ENCODE assay signal across 25 mouse cellular contexts in the genomic region with DNA sequence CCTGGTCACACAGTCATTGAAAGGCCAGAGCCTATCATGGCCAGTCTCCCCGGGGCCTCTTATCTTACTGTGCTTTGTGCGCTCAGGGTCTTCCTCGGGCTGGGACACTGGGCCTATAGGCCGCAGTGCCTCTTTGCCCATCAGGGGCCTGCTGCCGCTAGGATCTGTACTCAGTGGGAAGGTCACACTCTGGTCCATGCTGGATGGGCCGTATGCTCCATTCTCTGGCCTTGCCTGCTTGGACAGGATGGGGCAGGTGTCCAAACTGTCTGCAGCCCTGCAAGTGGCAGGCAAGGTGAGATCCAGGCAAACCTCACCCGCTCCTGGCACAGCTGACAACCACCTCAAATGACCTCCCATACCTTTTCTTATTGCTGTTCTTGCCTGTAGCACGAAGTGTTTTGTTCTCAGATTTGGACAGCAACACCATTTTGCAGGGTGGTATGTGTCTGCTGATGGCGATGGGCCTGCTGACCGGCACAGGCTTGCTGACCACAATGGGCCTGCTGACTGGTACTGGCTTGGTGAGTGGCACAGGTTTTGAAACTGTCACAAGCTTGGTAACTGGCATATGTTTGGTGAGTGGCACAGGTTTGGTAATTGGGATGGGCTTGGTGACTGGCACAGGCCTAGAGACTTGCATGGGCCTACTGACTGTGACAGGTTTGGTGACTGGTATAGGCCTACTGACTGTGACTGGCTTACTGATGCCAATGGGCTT. TPM values are rescaled to one million over a fixed set of nuclear protein-coding genes. Genes with fewer than 3 reads are reported as not detected.
A peak's percentile ranks its signal among the peaks of the same experiment; 100 is the strongest.
DNase-seq lines count a peak whose midpoint lies in the region; ATAC-seq lines count a peak whose summit lies in the region.
"Had no signal": no experiment of that assay in that cellular context is flagged by ENCODE, and none has a peak within 500 bp of the region (broad histone marks: within the 10 kb centered on the region; RNA-seq: fewer than 3 reads in every experiment).

No protein-coding gene starts in this region.

- 94% methylated on average over 10 of the region's 10 CpGs for WGBS in forebrain, embryonic 11.5 days
- 92% methylated on average over 10 of the region's 10 CpGs for WGBS in forebrain, embryonic 16.5 days

- H3K9ac ChIP-seq in forebrain, embryonic 11.5 days (ENCODE audit: low read length), result no peak overlapping the region
- H3K9ac ChIP-seq in forebrain, embryonic 16.5 days (replicated peaks; ENCODE audit: low read depth, low read length), result no peak overlapping the region
- H3K9ac ChIP-seq: kidney, embryonic 15.5 days; liver, embryonic 15.5 days; lung, embryonic 15.5 days; neural tube, embryonic 12.5 days had no signal

- H3K27me3 ChIP-seq in forebrain, embryonic 11.5 days (ENCODE audit: control insufficient read depth, insufficient read depth, low read length), result no peaks in the 10 kb centered on the region
- no peaks in the 10 kb centered on the region for H3K27me3 ChIP-seq in forebrain, embryonic 16.5 days (replicated peaks; ENCODE audit: control insufficient read depth, insufficient read depth, low read length)
- H3K27me3 ChIP-seq: kidney, embryonic 15.5 days; liver, embryonic 15.5 days; lung, embryonic 15.5 days; megakaryocyte, embryonic 14.5 days; neural tube, embryonic 12.5 days had no signal

- ATAC-seq in forebrain, embryonic 11.5 days (replicated peaks; ENCODE audit: low FRiP score), result no peak
- no peak for ATAC-seq in forebrain, embryonic 16.5 days
- ATAC-seq: CD4-positive, CD25-positive, alpha-beta regulatory T cell, adult 4 months; hindbrain, embryonic 16.5 days; intestine, embryonic 16.5 days had no signal

- H3K27ac ChIP-seq in forebrain, embryonic 11.5 days (ENCODE audit: low read depth, low read length), result no peak overlapping the region
- H3K27ac ChIP-seq in forebrain, embryonic 16.5 days (ENCODE audit: low read length), result no peak overlapping the region
- H3K27ac ChIP-seq: forebrain, embryonic 10.5 days; hindbrain, embryonic 10.5 days; kidney, embryonic 15.5 days; limb, embryonic 10.5 days; liver, embryonic 15.5 days; lung, embryonic 15.5 days; neural tube, embryonic 12.5 days had no signal

- peaks cover 14% of the 10 kb centered on the region; the same call in 1 of the 2 replicates for H3K36me3 ChIP-seq in forebrain, embryonic 11.5 days (ENCODE audit: control insufficient read depth, insufficient read depth, low read length)
- peaks cover 37% of the 10 kb centered on the region for H3K36me3 ChIP-seq in forebrain, embryonic 16.5 days (ENCODE audit: control insufficient read depth, insufficient read depth)

- DNase-seq in cerebellum, adult 18-20 months, result peak; percentile 35 to 46
- DNase-seq in cerebellum, postnatal 36 days, result no peak
- DNase-seq in forebrain, embryonic 11.5 days (ENCODE audit: low spot score), result peak; percentile 43
- peak; percentile 4 for DNase-seq in layer of hippocampus, adult 11-12 months (ENCODE audit: low spot score)
- no peak for DNase-seq in layer of hippocampus, postnatal 10 days (ENCODE audit: low spot score in 2 of 2)
- DNase-seq in brain, adult 2 months (ENCODE audit: low read depth, low spot score), result peak; percentile 45
- DNase-seq: adrenal gland, postnatal 25 days; gastrocnemius, postnatal 36 days; liver; lung, postnatal 36 days; midbrain, embryonic 14.5 days; retina, postnatal 1 day had no signal

- no peak overlapping the region for H3K4me3 ChIP-seq in forebrain, embryonic 11.5 days (ENCODE audit: low read depth, low read length)
- H3K4me3 ChIP-seq in forebrain, embryonic 16.5 days (replicated peaks; ENCODE audit: low read length), result no peak overlapping the region
- H3K4me3 ChIP-seq: forebrain, embryonic 10.5 days; hindbrain, embryonic 10.5 days; kidney, embryonic 15.5 days; limb, embryonic 10.5 days; liver, embryonic 15.5 days; lung, embryonic 15.5 days; megakaryocyte, embryonic 14.5 days; neural tube, embryonic 12.5 days had no signal

- H3K4me1 ChIP-seq in forebrain, embryonic 11.5 days (replicated peaks; ENCODE audit: control insufficient read depth, insufficient read depth, low read length), result peaks cover 5% of the 10 kb centered on the region; the same call in 1 of the 2 replicates
- peaks cover 23% of the 10 kb centered on the region for H3K4me1 ChIP-seq in forebrain, embryonic 16.5 days (replicated peaks; ENCODE audit: control insufficient read depth, insufficient read depth, low read length)

- H3K4me2 ChIP-seq in forebrain, embryonic 11.5 days (ENCODE audit: low read depth, low read length, severe bottlenecking), result no peak overlapping the region
- no peak overlapping the region for H3K4me2 ChIP-seq in forebrain, embryonic 16.5 days (ENCODE audit: low read length)
- H3K4me2 ChIP-seq: heart, embryonic 11.5 days; kidney, embryonic 15.5 days; liver, embryonic 15.5 days; lung, embryonic 15.5 days; neural tube, embryonic 12.5 days had no signal

- no peaks in the 10 kb centered on the region for H3K9me3 ChIP-seq in forebrain, embryonic 11.5 days (ENCODE audit: control insufficient read depth, low read length)
- no peaks in the 10 kb centered on the region for H3K9me3 ChIP-seq in forebrain, embryonic 16.5 days (ENCODE audit: control insufficient read depth, low read length)
- H3K9me3 ChIP-seq: forebrain, embryonic 10.5 days; hindbrain, embryonic 10.5 days; kidney, embryonic 15.5 days; limb, embryonic 10.5 days; liver, embryonic 15.5 days; lung, embryonic 15.5 days; megakaryocyte, embryonic 14.5 days; neural tube, embryonic 12.5 days had no signal

RNA-seq across cellular contexts. Expression of gene Prpf6, which starts 2.5 kb away (rescaled TPM):
- 76.5 and 82.4 TPM in 2 replicates for polyA plus RNA-seq in forebrain, embryonic 11.5 days (2014; fragmentation: Nextera tagmentation; extraction: Ambion mirVana)
- polyA plus RNA-seq in forebrain, embryonic 16.5 days (2015; fragmentation: Nextera tagmentation; extraction: Ambion mirVana), result 74.5 and 80.1 TPM in 2 replicates
- 10 to 100 TPM; 52.8 to 53.2 TPM for total RNA-seq in layer of hippocampus, postnatal 10 days (2021)

RNA-seq across cellular contexts. Expression of gene Zfp512b, which starts 3.4 kb away (rescaled TPM):
- 53.7 and 60.7 TPM in 2 replicates for polyA plus RNA-seq in forebrain, embryonic 11.5 days (2014; fragmentation: Nextera tagmentation; extraction: Ambion mirVana)
- 60.6 and 79.8 TPM in 2 replicates for polyA plus RNA-seq in forebrain, embryonic 16.5 days (2015; fragmentation: Nextera tagmentation; extraction: Ambion mirVana)
- total RNA-seq in layer of hippocampus, postnatal 10 days (2021), result 100 to 1,000 TPM; 134 to 158 TPM

RNA-seq across cellular contexts. Expression of gene Uckl1, which starts 4.5 kb away (rescaled TPM):
- 51.0 and 51.5 TPM in 2 replicates for polyA plus RNA-seq in forebrain, embryonic 11.5 days (2014; fragmentation: Nextera tagmentation; extraction: Ambion mirVana)
- 58.5 and 69.8 TPM in 2 replicates for polyA plus RNA-seq in forebrain, embryonic 16.5 days (2015; fragmentation: Nextera tagmentation; extraction: Ambion mirVana)
- 10 to 100 TPM; 40.4 to 44.3 TPM for total RNA-seq in layer of hippocampus, postnatal 10 days (2021)

RNA-seq across cellular contexts. Expression of gene Samd10, which starts 9.8 kb away (rescaled TPM):
- polyA plus RNA-seq in forebrain, embryonic 11.5 days (2014; fragmentation: Nextera tagmentation; extraction: Ambion mirVana), result 52.0 and 58.5 TPM in 2 replicates
- polyA plus RNA-seq in forebrain, embryonic 16.5 days (2015; fragmentation: Nextera tagmentation; extraction: Ambion mirVana), result 99.8 and 128 TPM in 2 replicates
- total RNA-seq in layer of hippocampus, postnatal 10 days (2021), result 10 to 100 TPM; 20.9 to 21.7 TPM

Comparison
In these comparisons a context has a peak if more than half of its experiments do, and no peak if none do; other contexts are left out.
1. DNase-seq: peak in cerebellum, adult 18-20 months (2 of 2), forebrain, embryonic 11.5 days (single experiment), layer of hippocampus, adult 11-12 months (single experiment) and brain, adult 2 months (single experiment); none in cerebellum, postnatal 36 days (0 of 2) and layer of hippocampus, postnatal 10 days (0 of 2).